Mouse (Mus musculus) midbrain, embryonic 12.5 days (tissue): Measurements from ENCODE around the gene Olfr1474. TPM values are rescaled to one million over a fixed set of nuclear protein-coding genes. Genes with fewer than 3 reads are reported as not detected.
"Not testable (repeated sequence)": the region's sequence is repeated elsewhere in the genome, so short reads cannot be mapped to it uniquely, and the experiment has no call there.

Source experiments
- ATAC-seq: fragments of 200-750 bp; cut with Nextera tagmentation; 2 replicates; pipeline ENCODE4 v1.8.0; 2017; ENCODE audit warnings: low read depth, moderate TSS enrichment, moderate library complexity; ENCODE audit not compliant: low FRiP score
- H3K27ac ChIP-seq: fragments of 300-500 bp; sonication (generic); replicated peaks from 2 replicates; pipeline ENCODE4 v1.5.1; 2016; ENCODE audit warnings: mild to moderate bottlenecking
- H3K27me3 ChIP-seq: fragments of 300-500 bp; sonication (generic); 2 replicates; pipeline ENCODE4 v1.6.1; 2016; ENCODE audit warnings: mild to moderate bottlenecking
- H3K36me3 ChIP-seq: fragments of 300-500 bp; sonication (generic); 2 replicates; pipeline ENCODE4 v1.6.1; 2016
- H3K4me1 ChIP-seq: fragments of 300-500 bp; sonication (generic); 2 replicates; pipeline ENCODE4 v1.6.1; 2016
- H3K4me2 ChIP-seq: fragments of 300-500 bp; sonication (generic); replicated peaks from 2 replicates; pipeline ENCODE4 v1.6.1; 2016; ENCODE audit warnings: mild to moderate bottlenecking, moderate library complexity
- H3K4me3 ChIP-seq: fragments of 300-500 bp; sonication (generic); 2 replicates; pipeline ENCODE4 v1.5.1; 2016; ENCODE audit warnings: mild to moderate bottlenecking
- H3K9ac ChIP-seq: fragments of 300-500 bp; sonication (generic); replicated peaks from 2 replicates; pipeline ENCODE4 v1.6.1; 2016; ENCODE audit warnings: mild to moderate bottlenecking, moderate library complexity
- H3K9me3 ChIP-seq: fragments of 300-500 bp; sonication (generic); 2 replicates; pipeline ENCODE4 v1.6.1; 2016; ENCODE audit warnings: mild to moderate bottlenecking
- WGBS: fragments of 180-500 bp; shearing (Covaris S2); methylation state at CpG from one replicate; pipeline ENCODE4 v1.1.7; 2016; 5-methylcytosine and 5-hydroxymethylcytosine counted together
- polyA plus RNA-seq: library from polyadenylated mRNA; unstranded; fragments of >200 nt; fragmentation: Nextera tagmentation; extraction: Ambion mirVana; gene quantifications from 2 replicates; pipeline ENCODE4 v1.2.1, GENCODE M21; 2016

Gene Olfr1474
- not detected in 2 replicates for polyA plus RNA-seq

DNA sequence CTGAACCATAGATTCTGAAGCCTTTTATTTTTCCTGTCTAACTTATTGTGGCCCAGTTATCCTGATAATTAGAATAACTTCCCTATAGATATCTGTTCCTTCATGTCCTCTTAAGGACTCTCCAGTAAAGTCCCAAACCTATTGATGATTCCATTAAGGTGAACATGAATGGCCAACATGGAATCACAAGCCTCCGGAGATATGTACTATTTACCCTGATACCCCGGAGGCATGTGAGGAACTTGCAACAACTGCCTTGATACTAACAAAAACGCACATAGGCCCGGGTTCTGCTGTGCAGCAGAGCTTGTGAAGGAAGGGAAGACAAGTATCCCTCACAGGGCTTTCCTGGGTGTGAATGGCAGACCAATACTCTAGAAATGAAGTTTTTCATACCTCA is at the start of gene Olfr1474:
Gene Olfr1474 (plus strand): TSS at position 301 of the 400 bp plus-strand sequence.
- H3K9me3 ChIP-seq, ATAC-seq, H3K4me2 ChIP-seq, H3K27me3 ChIP-seq, H3K4me1 ChIP-seq, H3K9ac ChIP-seq, H3K36me3 ChIP-seq, H3K4me3 ChIP-seq, H3K27ac ChIP-seq: not testable (repeated sequence)
- WGBS = 83% methylated on average over 4 of the region's 4 CpGs

DNA sequence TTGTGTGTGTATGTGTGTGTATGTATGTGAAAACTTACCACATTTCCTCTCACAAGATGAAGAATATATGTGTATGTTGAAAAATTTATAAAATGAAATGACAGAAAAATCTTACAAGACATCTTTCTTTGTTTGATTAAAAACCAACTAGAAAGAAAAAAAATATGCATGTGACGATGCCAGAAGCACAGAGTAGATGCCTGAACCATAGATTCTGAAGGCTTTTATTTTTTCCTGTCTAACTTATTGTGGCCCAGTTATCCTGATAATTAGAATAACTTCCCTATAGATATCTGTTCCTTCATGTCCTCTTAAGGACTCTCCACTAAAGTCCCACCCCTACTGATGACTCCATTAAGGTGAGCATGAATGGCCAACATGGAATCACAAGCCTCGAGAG is 26.3 kb upstream of the Olfr1474 start, which contains the start of gene Olfr1471:
Gene Olfr1471 (plus strand): TSS at position 301 of the 400 bp plus-strand sequence.
- not testable (repeated sequence) for H3K4me2 ChIP-seq, H3K9me3 ChIP-seq, H3K4me3 ChIP-seq, H3K9ac ChIP-seq, H3K27me3 ChIP-seq, H3K36me3 ChIP-seq, H3K4me1 ChIP-seq, H3K27ac ChIP-seq, ATAC-seq
- WGBS = 69% methylated on average over 2 of the region's 2 CpGs

DNA sequence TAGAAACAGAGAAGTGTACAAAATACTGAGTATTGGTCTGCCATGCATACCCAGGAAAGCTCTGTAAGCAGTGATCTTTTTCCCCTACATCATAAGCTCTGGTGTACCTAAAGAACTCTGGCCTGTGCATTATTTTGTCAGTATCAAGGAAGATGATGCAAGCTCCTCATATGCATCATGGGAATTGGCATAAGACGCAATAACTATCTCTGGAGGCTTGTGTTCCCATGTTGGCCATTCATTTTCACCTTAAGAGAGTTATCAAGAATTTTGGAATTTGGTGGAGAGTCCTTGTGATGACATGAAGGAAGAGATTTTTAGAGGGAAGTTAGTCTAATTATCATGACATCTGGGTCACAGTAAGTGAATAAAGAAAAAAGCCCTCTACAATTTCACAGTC is 13.4 kb upstream of the Olfr1474 start, which contains the start of gene Olfr1472:
Gene Olfr1472 (minus strand): TSS at position 101 of the 400 bp plus-strand sequence.
- H3K4me1 ChIP-seq = no peaks in the 10 kb centered on the region
- WGBS = 80% methylated on average over 1 of the region's 1 CpGs

DNA sequence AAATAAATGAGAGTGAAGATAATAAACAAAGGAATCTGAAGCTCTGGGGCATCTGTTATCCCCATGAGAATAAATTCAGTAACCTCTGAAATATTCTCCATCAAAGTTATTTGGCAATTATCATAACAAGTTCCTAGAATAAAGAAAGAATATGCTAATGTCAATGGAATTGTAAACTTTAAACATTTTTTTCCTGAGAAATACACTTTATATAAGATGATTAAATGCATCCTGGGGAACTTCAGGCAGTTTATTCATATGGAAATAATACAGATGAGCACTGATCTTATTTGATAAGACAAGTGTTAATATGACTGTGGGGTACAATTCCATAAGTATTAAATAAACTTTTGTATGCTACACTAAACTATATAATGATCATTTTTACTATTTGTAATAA is 10.7 kb downstream of the Olfr1474 start, which contains the start of gene Olfr1475:
Gene Olfr1475 (minus strand): TSS at position 101 of the 400 bp plus-strand sequence.
- ATAC-seq = no peak
- Histone ChIP-seq H3K4me1 (no peaks in the 10 kb centered on the region), H3K9me3 (no peaks in the 10 kb centered on the region), H3K4me2 (no peak within 1 kb of the TSS), H3K27ac (no peak within 1 kb of the TSS), H3K36me3 (no peaks in the 10 kb centered on the region), H3K4me3 (no peak within 1 kb of the TSS), H3K9ac (no peak within 1 kb of the TSS), H3K27me3 (no peaks in the 10 kb centered on the region)

More for the DNA sequence above, 13.4 kb upstream of the Olfr1474 start, which contains the start of gene Olfr1472:
- Histone ChIP-seq H3K27me3 (no peaks in the 10 kb centered on the region), H3K9me3 (peaks cover 23% of the 10 kb centered on the region), H3K27ac (no peak within 1 kb of the TSS), H3K9ac (no peak within 1 kb of the TSS), H3K36me3 (no peaks in the 10 kb centered on the region), H3K4me2 (no peak within 1 kb of the TSS), H3K4me3 (no peak within 1 kb of the TSS)
- ATAC-seq = no peak

DNA sequence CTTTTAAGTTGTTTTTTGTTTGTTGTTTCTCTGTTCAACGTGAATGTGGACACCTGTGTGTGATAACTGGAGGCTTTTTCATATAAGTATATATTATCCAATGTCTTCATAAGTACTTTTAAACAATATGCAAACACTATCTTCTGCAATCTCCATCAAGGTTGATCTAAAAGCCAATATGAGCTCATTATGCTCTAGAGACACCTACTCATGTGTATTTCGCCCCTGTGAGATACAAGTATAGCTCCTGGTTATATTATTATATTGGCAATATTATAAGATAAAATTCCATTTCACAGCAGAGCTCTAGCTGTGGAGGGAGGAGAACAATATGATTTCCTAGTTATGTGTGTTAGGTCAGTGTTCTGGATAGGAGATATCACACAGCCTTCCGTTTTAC is 30.9 kb downstream of the Olfr1474 start, which contains the start of gene Olfr1477:
Gene Olfr1477 (plus strand): TSS at position 301 of the 400 bp plus-strand sequence.
- H3K4me1 ChIP-seq = no peaks in the 10 kb centered on the region
- no peak within 1 kb of the TSS for H3K4me2 ChIP-seq
- ATAC-seq = no peak
- H3K36me3 ChIP-seq = no peaks in the 10 kb centered on the region
- H3K9ac ChIP-seq = no peak within 1 kb of the TSS
- no peak within 1 kb of the TSS for H3K4me3 ChIP-seq
- no peaks in the 10 kb centered on the region for H3K27me3 ChIP-seq
- no peak within 1 kb of the TSS for H3K27ac ChIP-seq
- 78% methylated on average over 3 of the region's 3 CpGs for whole genome bisulfite sequencing
- peaks cover 11% of the 10 kb centered on the region; the same call in 1 of the 2 replicates for H3K9me3 ChIP-seq

Other genes starting within 250 kb of the Olfr1474 start
- not detected in 2 replicates for gene Olfr1463, start 238.2 kb upstream of the Olfr1474 start, polyA plus RNA-seq
- gene Olfr1465, start 154.0 kb upstream of the Olfr1474 start, polyA plus RNA-seq = not detected in 2 replicates
- gene Olfr1466, start 130.7 kb upstream of the Olfr1474 start, polyA plus RNA-seq = not detected in 2 replicates
- not detected in 2 replicates for gene Olfr1467, start 107.3 kb upstream of the Olfr1474 start, polyA plus RNA-seq
- gene Olfr1469, start 61.7 kb upstream of the Olfr1474 start, polyA plus RNA-seq = not detected in 2 replicates
- not detected in 2 replicates for gene Olfr1471, start 26.2 kb upstream of the Olfr1474 start, polyA plus RNA-seq
- gene Olfr1472, start 13.5 kb upstream of the Olfr1474 start, polyA plus RNA-seq = not detected in 2 replicates
- gene Olfr1475, start 10.6 kb downstream of the Olfr1474 start, polyA plus RNA-seq = not detected in 2 replicates
- gene Olfr1477, start 31.0 kb downstream of the Olfr1474 start, polyA plus RNA-seq = not detected in 2 replicates
- not detected in 2 replicates for gene Olfr1480, start 58.3 kb downstream of the Olfr1474 start, polyA plus RNA-seq
- not detected in 2 replicates for gene Olfr1484, start 113.9 kb downstream of the Olfr1474 start, polyA plus RNA-seq
- gene Olfr1487, start 147.8 kb downstream of the Olfr1474 start, polyA plus RNA-seq = not detected in 2 replicates
- gene Olfr1489, start 162.1 kb downstream of the Olfr1474 start, polyA plus RNA-seq = not detected in 2 replicates
- not detected in 2 replicates for gene Olfr1490, start 181.5 kb downstream of the Olfr1474 start, polyA plus RNA-seq
- gene Olfr1491, start 227.7 kb downstream of the Olfr1474 start, polyA plus RNA-seq = not detected in 2 replicates